Mouse (Mus musculus) cerebellum, adult 11-12 months (tissue): ENCODE measurements around the gene 4933425L06Rik.

ENCODE experiments used
- DNase-seq: peaks from one replicate; pipeline ENCODE4 v3.0.0; 2022

4933425L06Rik gene

GRCm38 (mm10) chr13:105134397-105134796, 52.5 kb downstream of the 4933425L06Rik start:
- no peak for DNase-seq

GRCm38 (mm10) chr13:105139881-105140280, 58.0 kb downstream of the 4933425L06Rik start:
- no peak for DNase-seq

GRCm38 (mm10) chr13:105146827-105147226, 64.9 kb downstream of the 4933425L06Rik start:
- no peak for DNase-seq

GRCm38 (mm10) chr13:105147795-105148418, 66.0 kb downstream of the 4933425L06Rik start:
- no peak for DNase-seq

GRCm38 (mm10) chr13:105150006-105150405, 68.1 kb downstream of the 4933425L06Rik start:
- no peak for DNase-seq

- peak; percentile 10 for DNase-seq
Observed at GRCm38 (mm10) chr13:105153955-105154354, 72.0 kb downstream of the 4933425L06Rik start.

GRCm38 (mm10) chr13:105165441-105165840, 83.5 kb downstream of the 4933425L06Rik start:
- DNase-seq: no peak
